Mouse (Mus musculus) thymus, adult 2 months (tissue): ENCODE results near the gene Acsbg1. TPM values are rescaled to one million over a fixed set of nuclear protein-coding genes. Genes with fewer than 3 reads are reported as not detected.

Experiments used
- DNase-seq: peaks from one replicate; pipeline ENCODE4 v3.0.0; 2021
- H3K27ac ChIP-seq: fragments of 200-500 bp; 2 replicates; pipeline ENCODE4 v1.5.1; 2012; ENCODE audit warnings: low read length, control low read depth; ENCODE audit not compliant: control insufficient read depth, insufficient read depth
- H3K27me3 ChIP-seq: fragments of 200-500 bp; 2 replicates; pipeline ENCODE4 v1.6.1; 2012; ENCODE audit warnings: mild to moderate bottlenecking, low read length, moderate library complexity, mixed read lengths; ENCODE audit not compliant: control insufficient read depth, insufficient read depth
- H3K36me3 ChIP-seq: fragments of 200-500 bp; 2 replicates; pipeline ENCODE4 v1.6.1; 2012; ENCODE audit warnings: mild to moderate bottlenecking, low read length, moderate library complexity; ENCODE audit not compliant: control insufficient read depth, insufficient read depth
- H3K4me1 ChIP-seq: fragments of 200-500 bp; replicated peaks from 2 replicates; pipeline ENCODE4 v1.6.1; 2012; ENCODE audit warnings: low read length; ENCODE audit not compliant: control insufficient read depth, insufficient read depth
- H3K4me3 ChIP-seq: fragments of 200-500 bp; 2 replicates; pipeline ENCODE4 v1.5.1; 2012; ENCODE audit warnings: mild to moderate bottlenecking, low read length, control low read depth, moderate library complexity; ENCODE audit not compliant: control insufficient read depth, insufficient read depth
- CTCF ChIP-seq: fragments of 200-500 bp; IDR thresholded peaks from 2 replicates; pipeline ENCODE4 v1.5.1; 2012; ENCODE audit warnings: mild to moderate bottlenecking, control low read depth, low read length, moderate library complexity, borderline replicate concordance; ENCODE audit not compliant: control insufficient read depth, poor library complexity, insufficient read depth; ENCODE audit errors: extremely low read depth
- POLR2A ChIP-seq: fragments of 200-500 bp; IDR thresholded peaks from 2 replicates; pipeline ENCODE4 v1.6.1; 2012; ENCODE audit warnings: mild to moderate bottlenecking, low read length, control low read depth, moderate library complexity; ENCODE audit not compliant: control insufficient read depth, poor library complexity, insufficient read depth; ENCODE audit errors: extremely low read depth
- WGBS: fragments of 180-500 bp; shearing (Covaris S2); methylation state at CpG from one replicate; pipeline ENCODE4 v1.1.7; 2018; 5-methylcytosine and 5-hydroxymethylcytosine counted together
- polyA plus RNA-seq: library from polyadenylated mRNA; depleted of rRNA; stranded (reverse); fragments of >200 nt; gene quantifications from 2 replicates; pipeline ENCODE4 v1.2.3, GENCODE M21; 2012

The Acsbg1 gene
- polyA plus RNA-seq, 1 experiment, result 4.1 TPM

DNA sequence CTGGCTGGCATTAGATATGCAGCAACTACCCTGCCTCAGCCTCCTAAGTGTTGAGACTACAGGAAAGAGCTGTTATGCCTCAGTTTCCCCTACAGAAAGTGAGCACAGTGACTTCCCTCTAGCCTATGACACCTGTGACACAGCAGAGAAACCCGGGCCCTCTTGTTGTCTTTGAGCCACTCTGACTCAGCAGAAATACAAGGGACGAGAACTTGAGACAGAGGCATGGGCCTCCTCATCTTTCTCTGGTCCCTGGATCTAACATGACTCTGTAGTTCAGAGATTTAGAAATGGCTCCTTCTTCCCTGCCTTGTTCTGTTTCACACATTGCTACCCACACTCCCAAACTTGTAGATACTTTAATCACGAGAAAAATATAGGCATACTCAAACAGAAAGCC, 20.1 kb downstream of the Acsbg1 start:
- H3K4me3 ChIP-seq, result no peak overlapping the region
- no peaks in the 10 kb centered on the region for H3K36me3 ChIP-seq
- 0 out of 2 replicates have a peak, but pooled peaks cover 2% of the 10 kb centered on the region for H3K4me1 ChIP-seq
- no peak overlapping the region for H3K27ac ChIP-seq
- DNase-seq, result no peak
- H3K27me3 ChIP-seq, result no peaks in the 10 kb centered on the region
- 69% methylated on average over 3 of the region's 3 CpGs for WGBS
- TF ChIP-seq POLR2A (no peak), CTCF (no peak)

DNA sequence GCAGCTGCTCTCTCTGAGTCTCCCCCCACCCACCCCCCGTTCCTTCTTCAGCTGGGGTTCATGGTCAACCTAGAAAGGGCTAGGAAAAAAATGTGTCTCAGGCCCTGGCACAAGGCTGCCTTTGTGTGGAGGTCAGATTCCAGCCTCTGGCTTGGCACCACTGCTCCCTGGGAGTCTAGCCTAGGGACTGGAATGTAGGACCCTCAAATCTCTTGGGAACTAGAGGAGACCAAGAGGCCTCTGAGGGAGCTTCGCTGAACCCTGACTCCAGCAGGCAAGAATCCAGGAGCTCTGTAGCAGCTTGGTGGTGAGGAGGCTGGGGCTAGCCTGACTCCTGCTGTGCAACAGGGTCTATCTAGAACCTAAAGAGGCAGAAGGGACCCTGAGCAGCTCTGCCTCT, 22.5 kb downstream of the Acsbg1 start:
- TF ChIP-seq POLR2A (no peak), CTCF (no peak)
- no peaks in the 10 kb centered on the region for H3K27me3 ChIP-seq
- H3K36me3 ChIP-seq, result no peaks in the 10 kb centered on the region
- 0 out of 2 replicates have a peak, but pooled peaks cover 2% of the 10 kb centered on the region for H3K4me1 ChIP-seq
- H3K4me3 ChIP-seq, result no peak overlapping the region
- DNase-seq, result no peak
- WGBS, result 84% methylated on average over 2 of the region's 2 CpGs
- H3K27ac ChIP-seq, result no peak overlapping the region

DNA sequence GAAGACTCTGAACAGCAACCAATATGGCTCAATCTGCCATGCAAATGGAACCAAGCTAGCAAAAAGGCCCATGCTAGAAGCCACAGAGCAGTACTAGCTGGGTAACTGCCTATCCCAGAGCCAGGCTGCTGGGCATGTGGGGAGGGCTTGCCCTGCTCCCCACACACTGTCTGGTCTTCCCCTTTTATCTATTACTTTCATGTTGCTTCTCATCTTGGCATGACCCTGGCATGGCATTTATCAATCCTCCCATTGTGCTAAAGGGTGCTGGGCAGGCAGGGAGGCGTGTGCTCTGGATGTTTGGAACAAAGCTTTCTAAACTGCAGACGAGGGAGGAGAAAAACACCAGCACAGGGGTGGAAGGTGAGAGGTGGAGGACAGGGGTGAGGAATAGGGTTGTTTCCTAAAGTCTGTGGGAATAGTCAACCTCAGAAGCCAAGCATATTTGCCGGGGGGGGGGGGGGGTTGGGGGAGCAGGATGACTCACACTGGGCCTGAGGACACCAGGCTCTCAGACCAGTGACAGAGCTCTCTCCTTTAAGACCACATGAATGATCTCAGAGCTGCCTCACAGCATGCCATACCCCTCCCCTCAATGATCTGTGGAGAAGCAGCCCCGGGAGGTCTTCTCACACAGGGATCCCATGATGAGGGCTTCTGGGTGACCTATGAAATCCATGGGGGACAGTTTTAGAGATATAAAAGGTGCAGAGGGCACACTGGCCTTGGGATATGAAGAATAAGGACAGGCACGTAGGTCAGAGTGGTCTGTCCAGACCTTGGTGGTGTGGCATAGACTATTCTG, 24.0 kb downstream of the Acsbg1 start:
- no peak for TF ChIP-seq POLR2A
- TF ChIP-seq CTCF, result no peak
- H3K4me3 ChIP-seq, result no peak overlapping the region
- no peaks in the 10 kb centered on the region for H3K27me3 ChIP-seq
- H3K36me3 ChIP-seq, result no peaks in the 10 kb centered on the region
- DNase-seq, result no peak
- 74% methylated on average over 5 of the region's 5 CpGs for WGBS
- H3K4me1 ChIP-seq, result 0 out of 2 replicates have a peak, but pooled peaks cover 2% of the 10 kb centered on the region
- H3K27ac ChIP-seq, result no peak overlapping the region

DNA sequence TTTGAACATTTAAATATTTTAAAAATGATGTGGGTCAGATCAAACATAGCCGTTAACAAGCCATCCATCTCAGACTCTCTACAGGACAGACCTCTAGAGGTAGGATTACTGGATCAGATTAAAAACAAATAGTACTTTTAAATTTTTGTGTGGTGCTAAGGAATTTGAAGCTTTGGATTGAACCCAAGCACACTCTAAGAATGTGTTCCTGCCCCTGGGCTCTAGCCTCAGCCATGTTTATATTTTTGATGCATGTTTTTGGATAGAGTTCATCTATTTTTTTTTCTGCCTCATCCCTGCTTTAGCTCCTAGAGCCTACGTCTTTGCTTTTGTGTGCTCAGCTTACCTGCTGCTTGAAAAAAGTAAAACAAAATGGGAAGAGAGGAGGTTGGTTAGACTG, 28.3 kb downstream of the Acsbg1 start:
- 96% methylated on average over 2 of the region's 2 CpGs for WGBS
- DNase-seq, result no peak
- no peaks in the 10 kb centered on the region for H3K27me3 ChIP-seq
- no peak overlapping the region for H3K27ac ChIP-seq
- H3K4me3 ChIP-seq, result no peak overlapping the region
- H3K36me3 ChIP-seq, result no peaks in the 10 kb centered on the region
- TF ChIP-seq POLR2A, result no peak
- TF ChIP-seq CTCF, result no peak
- no peaks in the 10 kb centered on the region for H3K4me1 ChIP-seq

DNA sequence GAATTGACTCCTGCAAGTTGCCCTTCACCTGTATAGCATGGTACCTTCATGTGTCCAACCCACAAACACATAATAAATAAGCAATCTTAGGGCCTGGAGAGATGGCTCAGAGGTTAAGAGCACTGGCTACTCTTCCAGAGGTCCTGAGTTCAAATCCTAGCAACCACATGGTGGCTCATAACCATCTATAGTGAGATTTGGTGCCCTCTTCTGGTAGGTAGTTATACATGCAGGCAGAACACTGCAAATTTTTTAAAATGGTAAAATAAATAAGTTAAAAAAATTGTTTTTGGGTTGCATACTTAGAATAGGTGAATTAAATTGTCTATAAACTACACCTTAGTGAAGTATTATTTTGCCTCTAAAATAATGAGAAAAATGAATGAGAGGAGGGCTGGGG, 30.8 kb downstream of the Acsbg1 start:
- TF ChIP-seq CTCF, result no peak
- TF ChIP-seq POLR2A, result no peak
- Histone ChIP-seq H3K4me1 (no peaks in the 10 kb centered on the region), H3K27me3 (no peaks in the 10 kb centered on the region), H3K36me3 (no peaks in the 10 kb centered on the region), H3K27ac (no peak overlapping the region), H3K4me3 (no peak overlapping the region)
- DNase-seq, result no peak

DNA sequence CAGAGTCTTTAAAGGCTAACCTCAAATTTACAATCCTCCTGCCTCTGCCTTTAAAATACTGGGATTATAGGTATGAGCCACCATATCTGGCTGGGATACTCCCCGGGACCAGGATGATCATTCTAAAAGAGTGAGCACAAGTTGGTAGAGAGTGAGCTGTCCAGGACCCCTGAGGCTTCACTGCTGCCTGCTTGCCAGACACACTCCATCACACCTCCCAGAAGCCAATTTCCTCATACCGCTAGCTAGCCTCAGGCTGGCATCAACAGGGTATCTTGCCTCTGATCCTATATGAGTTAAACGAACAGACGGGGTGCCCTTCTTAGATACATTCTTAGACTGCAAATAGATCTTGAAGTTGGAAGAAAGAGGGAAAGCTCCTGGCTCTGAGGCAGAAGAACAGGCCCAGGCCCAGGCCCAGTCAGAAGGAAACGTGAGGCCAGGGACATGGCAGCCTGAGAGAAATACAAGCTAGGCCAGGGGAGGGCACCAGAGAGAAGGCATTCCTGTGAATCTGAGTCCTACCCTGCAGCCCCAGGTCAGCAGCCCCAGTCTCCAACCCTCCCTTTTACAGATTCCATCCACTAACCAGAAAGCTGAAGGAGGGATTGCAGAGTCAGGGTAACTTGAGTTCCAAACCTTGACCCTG, 31.9 kb downstream of the Acsbg1 start:
- no peak for DNase-seq
- 96% methylated on average over 5 of the region's 5 CpGs for WGBS
- H3K36me3 ChIP-seq, result no peaks in the 10 kb centered on the region
- H3K4me1 ChIP-seq, result no peaks in the 10 kb centered on the region
- TF ChIP-seq POLR2A (no peak), CTCF (no peak)
- no peak overlapping the region for H3K4me3 ChIP-seq
- no peak overlapping the region for H3K27ac ChIP-seq
- H3K27me3 ChIP-seq, result no peaks in the 10 kb centered on the region

DNA sequence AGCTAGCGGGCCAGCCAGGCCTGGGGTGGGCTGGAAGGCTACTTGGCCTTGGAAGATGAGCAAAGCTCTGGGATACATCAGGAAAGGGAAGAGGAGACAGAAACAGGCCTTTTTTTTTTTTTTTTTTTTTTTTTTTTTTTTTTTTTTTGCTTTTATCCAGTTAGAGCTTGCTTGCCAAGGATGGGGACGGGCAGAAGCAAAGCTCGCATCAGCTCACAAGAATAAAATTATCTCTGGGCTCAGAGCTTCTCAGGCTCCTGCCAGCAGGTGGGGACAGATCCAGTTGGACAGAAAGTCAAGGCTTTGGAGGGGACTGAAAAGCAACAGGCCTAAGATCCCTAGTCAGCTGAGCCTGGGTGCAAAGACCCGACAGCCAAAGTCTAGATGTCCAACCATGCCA, 32.9 kb downstream of the Acsbg1 start:
- no peaks in the 10 kb centered on the region for H3K4me1 ChIP-seq
- TF ChIP-seq CTCF, result no peak
- TF ChIP-seq POLR2A, result no peak
- WGBS, result 98% methylated on average over 4 of the region's 4 CpGs
- H3K27me3 ChIP-seq, result no peaks in the 10 kb centered on the region
- DNase-seq, result no peak
- H3K27ac ChIP-seq, result no peak overlapping the region
- no peaks in the 10 kb centered on the region for H3K36me3 ChIP-seq
- no peak overlapping the region for H3K4me3 ChIP-seq
